Mouse (Mus musculus): ENCODE results near the gene Cdc42bpa.
"Not testable (repeated sequence)": the region's sequence is repeated elsewhere in the genome, so short reads cannot be mapped to it uniquely, and the experiment has no call there.

The Cdc42bpa gene

GRCm38 (mm10) chr1:179960882-179961698, 818 bp downstream of the Cdc42bpa start:
- no peak for DNase-seq

- DNase-seq = no peak
These were observed 1.5 kb downstream of the Cdc42bpa start for GRCm38 (mm10) chr1:179961777-179962176.

- no peak for DNase-seq
These were observed 9.6 kb downstream of the Cdc42bpa start for GRCm38 (mm10) chr1:179969776-179970428.

- DNase-seq = no peak
These were observed 14.7 kb downstream of the Cdc42bpa start for GRCm38 (mm10) chr1:179975021-179975420.

- no peak for DNase-seq
These were observed 15.5 kb downstream of the Cdc42bpa start for GRCm38 (mm10) chr1:179975645-179976275.

- DNase-seq = no peak
These were observed 17.2 kb downstream of the Cdc42bpa start for GRCm38 (mm10) chr1:179977437-179977836.

- no peak for DNase-seq
These were observed 18.5 kb downstream of the Cdc42bpa start for GRCm38 (mm10) chr1:179978742-179979141.

- DNase-seq = no peak
These were observed 21.4 kb downstream of the Cdc42bpa start for GRCm38 (mm10) chr1:179981680-179982079.

- DNase-seq = no peak
These were observed 21.9 kb downstream of the Cdc42bpa start for GRCm38 (mm10) chr1:179982183-179982582.

GRCm38 (mm10) chr1:179982933-179983332, 22.7 kb downstream of the Cdc42bpa start:
- no peak for DNase-seq

GRCm38 (mm10) chr1:179984171-179984570, 23.9 kb downstream of the Cdc42bpa start:
- no peak for DNase-seq

GRCm38 (mm10) chr1:179991660-179992235, 31.5 kb downstream of the Cdc42bpa start:
- DNase-seq = no peak

- no peak for DNase-seq
These were observed 32.0 kb downstream of the Cdc42bpa start for GRCm38 (mm10) chr1:179992255-179992654.

- DNase-seq = peak; percentile 20 to 33
These were observed 47.8 kb downstream of the Cdc42bpa start for GRCm38 (mm10) chr1:180008057-180008456.

- no peak for DNase-seq
These were observed 53.2 kb downstream of the Cdc42bpa start for GRCm38 (mm10) chr1:180013479-180013878.

- DNase-seq = no peak
These were observed 57.9 kb downstream of the Cdc42bpa start for GRCm38 (mm10) chr1:180018218-180018617.

GRCm38 (mm10) chr1:180021463-180022296, 61.4 kb downstream of the Cdc42bpa start:
- DNase-seq = peak in 1 of 2 experiments; percentile 26

- peak; percentile 13 to 38 for DNase-seq
These were observed 63.2 kb downstream of the Cdc42bpa start for GRCm38 (mm10) chr1:180023512-180023911.

GRCm38 (mm10) chr1:180029863-180030262, 69.6 kb downstream of the Cdc42bpa start:
- not testable (repeated sequence) for DNase-seq

GRCm38 (mm10) chr1:180030631-180031365, 70.5 kb downstream of the Cdc42bpa start:
- DNase-seq = no peak

- DNase-seq = no peak
These were observed 71.7 kb downstream of the Cdc42bpa start for GRCm38 (mm10) chr1:180031705-180032548.

Measured in kidney, postnatal 25 days (tissue).